Mouse (Mus musculus) liver, postnatal 0 days (tissue): ENCODE results near the gene Grm4.

ENCODE experiments used
- CTCF ChIP-seq: sonication (generic); IDR thresholded peaks from 2 replicates; pipeline ENCODE4 v1.5.1; 2016; ENCODE audit warnings: antibody characterized with exemption, low read depth
- EP300 ChIP-seq: IDR thresholded peaks from 2 replicates; pipeline ENCODE4 v1.6.1; 2016; ENCODE audit warnings: antibody characterized with exemption, low read depth, mild to moderate bottlenecking

- TF ChIP-seq CTCF (no peak), EP300 (no peak)
These were observed 27.2 kb downstream of the Grm4 start for GRCm38 (mm10) chr17:27493969-27494368.
